Mouse (Mus musculus): ENCODE measurements around the gene Pla2g4e. TPM values are rescaled to one million over a fixed set of nuclear protein-coding genes. Genes with fewer than 3 reads are reported as not detected.

Gene Pla2g4e
- not detected for total RNA-seq (2023)

DNA sequence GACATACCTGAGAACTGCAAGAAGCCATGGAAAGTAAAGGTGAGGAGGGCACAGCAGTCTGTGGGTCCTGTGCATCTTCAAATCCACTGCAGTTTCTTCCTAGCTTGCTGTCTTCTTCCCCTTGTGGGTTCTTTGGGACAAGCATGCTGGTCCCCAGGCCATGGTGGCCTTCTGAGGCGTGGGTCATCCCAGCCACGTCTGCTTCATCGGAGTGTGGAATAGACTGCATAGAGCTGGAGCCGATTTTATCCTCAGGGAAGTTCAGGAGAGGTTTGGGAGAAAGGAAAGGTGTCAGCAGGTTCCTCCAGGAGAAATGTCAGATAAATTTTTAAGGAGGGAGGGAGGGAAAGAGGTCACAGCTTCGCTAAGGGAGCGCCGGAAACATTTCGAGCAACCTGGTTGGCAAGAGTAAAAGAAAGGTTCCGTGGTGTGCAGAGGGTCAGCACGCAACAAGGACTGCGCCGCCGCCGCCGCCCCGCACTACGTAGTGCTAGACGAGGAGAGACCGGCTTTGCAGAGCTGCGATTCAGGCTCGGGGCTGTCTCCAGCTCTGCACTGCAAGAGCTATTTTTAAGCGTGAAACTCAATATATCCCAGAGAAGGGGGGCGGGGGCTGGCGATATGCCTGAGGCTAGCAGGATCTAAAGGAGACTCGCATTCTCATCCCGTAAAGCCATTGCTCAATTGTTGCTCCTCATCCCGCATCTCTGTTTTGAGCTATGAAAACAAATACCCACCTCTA lies at the start of gene Pla2g4e:
Gene Pla2g4e (minus strand): TSS at position 657 of the 742 bp plus-strand sequence.

DNA sequence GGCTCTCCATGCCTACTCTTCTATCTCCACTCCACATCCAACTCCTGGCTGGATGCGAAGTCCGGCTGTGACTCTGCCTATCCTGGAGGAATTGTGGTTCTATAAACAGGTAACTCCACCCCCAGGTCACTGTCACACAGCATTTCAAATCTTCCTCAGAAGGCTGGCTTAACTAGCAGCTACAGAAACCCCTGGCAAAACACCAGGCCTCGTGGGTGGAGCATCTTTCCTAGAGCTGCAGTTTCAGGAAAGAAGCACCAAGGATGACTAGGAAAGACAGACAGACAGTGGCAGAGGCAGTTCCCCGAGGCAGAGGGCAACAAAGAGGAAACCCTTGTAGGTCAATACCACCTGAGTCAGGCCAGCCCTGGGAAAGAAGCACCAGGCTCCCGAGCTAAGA lies 43.9 kb upstream of the Pla2g4e start, which contains the start of gene Pla2g4d:
Gene Pla2g4d (minus strand): TSS at position 203 of the 400 bp plus-strand sequence.

DNA sequence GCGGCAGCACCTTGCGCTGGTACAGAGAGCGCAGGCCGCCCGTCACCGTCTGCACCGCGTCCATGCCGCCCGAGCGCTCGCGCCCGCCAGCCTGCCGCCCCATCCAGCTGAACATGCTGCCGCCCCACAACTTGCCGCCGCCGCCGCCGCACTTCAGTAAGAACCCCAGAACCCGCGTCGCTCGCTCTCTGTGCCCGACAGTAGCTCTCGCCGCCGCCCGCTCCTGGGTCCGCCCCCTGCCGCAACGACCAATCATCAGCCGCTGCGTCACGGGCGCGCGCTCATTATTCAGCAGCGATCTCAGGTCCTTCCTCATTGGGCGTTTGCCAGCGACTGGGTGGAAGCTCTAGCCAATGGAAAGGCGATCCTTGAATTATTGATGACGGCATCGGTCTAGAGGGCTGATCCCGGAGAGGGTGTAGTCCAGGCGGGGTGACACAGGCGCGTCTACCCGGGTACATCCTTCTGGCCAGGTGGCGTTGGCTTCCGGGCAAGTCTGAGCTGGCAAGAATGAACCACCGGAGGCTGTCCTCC lies 90.7 kb downstream of the Pla2g4e start, which contains the start of gene Ehd4:
Gene Ehd4 (minus strand): TSS at position 246 of the 534 bp plus-strand sequence.

Other genes starting within 250 kb of the Pla2g4e start
- 1 to 10 TPM; 5.2 to 6.1 TPM for gene Jmjd7, start 217.9 kb downstream of the Pla2g4e start, total RNA-seq (2023)
- under 1 TPM; 0.43 to 0.58 TPM for gene Gm28042, start 217.8 kb downstream of the Pla2g4e start, total RNA-seq (2023)
- gene Pla2g4b, start 211.9 kb downstream of the Pla2g4e start, total RNA-seq (2023) = 1 to 10 TPM in 1 of 2 experiments, under 1 TPM in 1; 0.81 to 1.3 TPM
- gene Ehd4, start 90.7 kb downstream of the Pla2g4e start, total RNA-seq (2023) = 100 to 1,000 TPM; 178 to 188 TPM
- gene Pla2g4d, start 43.9 kb upstream of the Pla2g4e start, total RNA-seq (2023) = not detected
- under 1 TPM; 0.50 to 0.97 TPM for gene Pla2g4f, start 68.8 kb upstream of the Pla2g4e start, total RNA-seq (2023)
- gene Vps39, start 107.8 kb upstream of the Pla2g4e start, total RNA-seq (2023) = 10 to 100 TPM; 37.5 to 67.9 TPM
- 10 to 100 TPM; 36.8 to 39.3 TPM for gene Ganc, start 158.6 kb upstream of the Pla2g4e start, total RNA-seq (2023)
- gene Tmem87a, start 158.8 kb upstream of the Pla2g4e start, total RNA-seq (2023) = 10 to 100 TPM; 37.7 to 42.7 TPM
- gene Capn3, start 210.7 kb upstream of the Pla2g4e start, total RNA-seq (2023) = under 1 TPM; 0.63 to 0.82 TPM

Measured in monocyte, adult 59 days (primary cell).